Mouse (Mus musculus) bone marrow, adult 2 months (tissue): ENCODE results near the gene Lrpprc.

Experiments used
- CTCF ChIP-seq: fragments of 200-500 bp; IDR thresholded peaks from 2 replicates; pipeline ENCODE4 v1.5.1; 2011; ENCODE audit warnings: low read length, control low read depth; ENCODE audit not compliant: control insufficient read depth, insufficient read depth
- POLR2A ChIP-seq: fragments of 200-500 bp; IDR thresholded peaks from 2 replicates; pipeline ENCODE4 v1.6.1; 2011; ENCODE audit warnings: low read depth, mild to moderate bottlenecking, control low read depth, low read length, borderline replicate concordance; ENCODE audit not compliant: control insufficient read depth

DNA sequence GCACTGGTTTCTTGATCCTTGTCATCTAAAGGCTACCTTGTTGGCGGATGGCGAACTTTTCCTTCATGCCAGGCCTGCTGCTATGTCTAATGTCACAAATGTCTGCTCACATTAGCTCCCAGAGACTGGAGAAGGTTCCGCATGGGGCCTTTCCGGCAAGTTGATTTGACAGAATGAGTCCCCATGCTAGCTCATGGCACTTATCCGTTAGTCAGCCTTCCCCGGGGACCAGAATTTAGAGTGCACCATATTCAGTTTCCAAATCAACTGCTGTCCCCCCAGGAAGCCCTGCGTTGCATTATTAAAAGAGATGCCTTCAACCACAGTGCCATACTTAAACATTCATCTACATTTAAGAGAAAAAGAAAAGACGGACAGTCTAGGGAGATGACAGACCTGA, 41.8 kb upstream of the Lrpprc start:
- TF ChIP-seq CTCF: no peak
- no peak for TF ChIP-seq POLR2A
